Mouse (Mus musculus): ENCODE measurements around the gene Foxp1. TPM values are rescaled to one million over a fixed set of nuclear protein-coding genes. Genes with fewer than 3 reads are reported as not detected.

Gene Foxp1
- total and polyA plus RNA-seq, 3 experiments, result 16.1 to 42.0 TPM; not detected in 1

DNA sequence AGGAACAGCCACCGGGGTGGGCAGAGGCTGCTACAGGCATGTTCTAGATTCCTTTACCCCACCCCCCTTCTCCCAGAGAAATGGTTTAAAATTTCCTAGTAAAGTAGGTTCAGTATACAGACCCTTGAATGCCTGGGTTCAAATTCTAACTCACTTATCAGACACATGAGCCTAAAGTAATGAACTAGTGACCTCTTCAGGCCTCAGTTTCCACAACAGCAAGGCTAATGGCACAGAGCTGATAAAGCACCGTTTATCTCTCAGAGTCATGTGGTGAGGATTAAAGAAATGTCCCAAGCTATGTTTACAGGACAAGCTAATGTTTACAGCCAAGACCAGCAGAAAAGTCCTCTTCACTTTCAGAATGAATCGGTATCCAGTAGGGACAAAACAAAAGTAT, 29.6 kb downstream of the Foxp1 start (continued):
- TF ChIP-seq TCF12 (IDR thresholded peaks at IDR 0.05; ENCODE audit: low read depth, low read length), result 0 out of 2 replicates have a peak, but pooled peaks have one; percentile 36
- peak; percentile 73 for TF ChIP-seq GATA1 (IDR thresholded peaks at IDR 0.05; ENCODE audit: low read depth, low read length)
- no peak for TF ChIP-seq ZNF384 (IDR thresholded peaks at IDR 0.05; ENCODE audit: low read depth, low read length)
- 0 out of 2 replicates have a peak, but pooled peaks have one; percentile 45 for TF ChIP-seq MXI1 (IDR thresholded peaks at IDR 0.05; ENCODE audit: low read depth, low read length)
- TF ChIP-seq USF2 (IDR thresholded peaks at IDR 0.05; ENCODE audit: borderline replicate concordance in 1 of 2, insufficient read depth in 1 of 2, low read depth in 1 of 2, low read length in 2 of 2), result no peak
- TF ChIP-seq CTCF (IDR thresholded peaks at IDR 0.05 in 2 of 3, conservative IDR thresholded peaks at IDR 0.05 in 1 of 3; ENCODE audit: control insufficient read depth in 1 of 3, insufficient read depth in 1 of 3, low read depth in 2 of 3, low read length in 3 of 3, poor library complexity in 1 of 3, severe bottlenecking in 1 of 3), result peak in 2 of 3 experiments; percentile 12 to 54; a peak in 3 of 6 replicates
- TF ChIP-seq RAD21 (IDR thresholded peaks at IDR 0.05; ENCODE audit: low read depth, low read length), result peak; percentile 69
- no peak for TF ChIP-seq RCOR1 (IDR thresholded peaks at IDR 0.05; ENCODE audit: low read depth, low read length)
- 0 out of 2 replicates have a peak, but pooled peaks have one; percentile 24 for TF ChIP-seq MYC (IDR thresholded peaks at IDR 0.05; ENCODE audit: low read depth, low read length)
- no peak for TF ChIP-seq ELF1 (IDR thresholded peaks at IDR 0.05; ENCODE audit: low read depth, low read length)
- TF ChIP-seq CHD2 (IDR thresholded peaks at IDR 0.05; ENCODE audit: low read length), result no peak
- 0 out of 2 replicates have a peak, but pooled peaks have one; percentile 4 for TF ChIP-seq TAL1 (IDR thresholded peaks at IDR 0.05; ENCODE audit: low read length)
- no peak for TF ChIP-seq HCFC1 (IDR thresholded peaks at IDR 0.05; ENCODE audit: low read depth, low read length)
- TF ChIP-seq USF1 (IDR thresholded peaks at IDR 0.05; ENCODE audit: low read depth, low read length), result peak; percentile 62; the same call in 1 of the 2 replicates
- no peak for TF ChIP-seq BHLHE40 (IDR thresholded peaks at IDR 0.05; ENCODE audit: borderline replicate concordance, low read depth, low read length)
- TF ChIP-seq ZMIZ1 (IDR thresholded peaks at IDR 0.05; ENCODE audit: low read depth, low read length), result no peak
- TF ChIP-seq CHD1 (IDR thresholded peaks at IDR 0.05; ENCODE audit: low read depth, low read length), result no peak
- no peak for TF ChIP-seq TBP (IDR thresholded peaks at IDR 0.05; ENCODE audit: low read depth, low read length)
- TF ChIP-seq EP300 (IDR thresholded peaks at IDR 0.05; ENCODE audit: low read depth in 1 of 2, low read length in 2 of 2), result peak; percentile 33 to 38; a peak in 2 of 4 replicates
- TF ChIP-seq POLR2AphosphoS2 (IDR thresholded peaks at IDR 0.05; ENCODE audit: low read length), result no peak

- H3K9me3 ChIP-seq (replicated peaks; ENCODE audit: insufficient read depth, low read length), result no peaks in the 10 kb centered on the region
- no peak overlapping the region for H3K27ac ChIP-seq (ENCODE audit: control insufficient read depth, low read depth, low read length)
- TF ChIP-seq BHLHE40 (IDR thresholded peaks at IDR 0.05; ENCODE audit: borderline replicate concordance, low read depth, low read length), result no peak
- TF ChIP-seq CTCF (IDR thresholded peaks at IDR 0.05 in 2 of 3, conservative IDR thresholded peaks at IDR 0.05 in 1 of 3; ENCODE audit: control insufficient read depth in 1 of 3, insufficient read depth in 1 of 3, low read depth in 2 of 3, low read length in 3 of 3, poor library complexity in 1 of 3, severe bottlenecking in 1 of 3), result no peak
- TF ChIP-seq CHD1 (IDR thresholded peaks at IDR 0.05; ENCODE audit: low read depth, low read length), result no peak
- TF ChIP-seq ETS1 (IDR thresholded peaks at IDR 0.05; ENCODE audit: low read depth, low read length), result no peak
- no peak for TF ChIP-seq EP300 (IDR thresholded peaks at IDR 0.05; ENCODE audit: low read depth in 1 of 2, low read length in 2 of 2)
- no peak for TF ChIP-seq MYC (IDR thresholded peaks at IDR 0.05; ENCODE audit: low read depth, low read length)
- TF ChIP-seq RAD21 (IDR thresholded peaks at IDR 0.05; ENCODE audit: low read depth, low read length), result no peak
- no peak for TF ChIP-seq POLR2AphosphoS5 (IDR thresholded peaks at IDR 0.05; ENCODE audit: borderline replicate concordance, low read depth, low read length)
- no peak for TF ChIP-seq ZC3H11A (IDR thresholded peaks at IDR 0.05; ENCODE audit: low read depth, low read length)
- TF ChIP-seq USF2 (IDR thresholded peaks at IDR 0.05; ENCODE audit: borderline replicate concordance in 1 of 2, insufficient read depth in 1 of 2, low read depth in 1 of 2, low read length in 2 of 2), result no peak
- no peak for TF ChIP-seq TAL1 (IDR thresholded peaks at IDR 0.05; ENCODE audit: low read length)
- no peak for TF ChIP-seq HCFC1 (IDR thresholded peaks at IDR 0.05; ENCODE audit: low read depth, low read length)
- no peak for TF ChIP-seq SIN3A (IDR thresholded peaks at IDR 0.05; ENCODE audit: low read length)
- TF ChIP-seq MXI1 (IDR thresholded peaks at IDR 0.05; ENCODE audit: low read depth, low read length), result no peak
- no peak for TF ChIP-seq MAX (IDR thresholded peaks at IDR 0.05; ENCODE audit: low read length)
- TF ChIP-seq ZKSCAN1 (IDR thresholded peaks at IDR 0.05; ENCODE audit: low read depth, low read length), result no peak
- TF ChIP-seq ZNF384 (IDR thresholded peaks at IDR 0.05; ENCODE audit: low read depth, low read length), result no peak
- TF ChIP-seq TBP (IDR thresholded peaks at IDR 0.05; ENCODE audit: low read depth, low read length), result no peak
- H3K9ac ChIP-seq (ENCODE audit: control insufficient read depth, low read depth, low read length, poor library complexity, severe bottlenecking), result no peak overlapping the region
- no peak overlapping the region for H3K4me3 ChIP-seq (ENCODE audit: control insufficient read depth in 1 of 2, insufficient read depth in 1 of 2, low read depth in 2 of 2, low read length in 2 of 2)
- no peaks in the 10 kb centered on the region for H3K27me3 ChIP-seq (ENCODE audit: control insufficient read depth in 1 of 2, insufficient read depth in 2 of 2, low read length in 2 of 2)
- no peaks in the 10 kb centered on the region for H3K79me2 ChIP-seq (ENCODE audit: control insufficient read depth, insufficient read depth, low read length, poor library complexity)
- peaks cover 8 to 23% of the 10 kb centered on the region in 2 experiments for H3K4me1 ChIP-seq (ENCODE audit: control insufficient read depth in 1 of 2, insufficient read depth in 2 of 2, low read length in 2 of 2)
- peaks cover 0 to 29% of the 10 kb centered on the region in 2 experiments; a peak in 2 of 4 replicates for H3K36me3 ChIP-seq (ENCODE audit: control insufficient read depth in 1 of 2, insufficient read depth in 2 of 2, low read length in 2 of 2)
- no peak for DNase-seq (ENCODE audit: low read depth, low spot score)
Measured at GRCm38 (mm10) chr6:99491979-99492544, 30.5 kb downstream of the Foxp1 start.

Measured in MEL (cell line).